Mouse (Mus musculus) ES-E14 (cell line): ENCODE measurements around the gene Sox18.

ENCODE experiments used
- CHD2 ChIP-seq: IDR thresholded peaks from 2 replicates; pipeline ENCODE4 v1.6.1; 2014; ENCODE audit warnings: mild to moderate bottlenecking, low read depth, low read length, inconsistent platforms
- HCFC1 ChIP-seq: IDR thresholded peaks from 2 replicates; pipeline ENCODE4 v1.6.1; 2012; ENCODE audit warnings: low read length, inconsistent platforms, borderline replicate concordance; ENCODE audit not compliant: insufficient read depth
- ZC3H11A ChIP-seq: IDR thresholded peaks from 2 replicates; pipeline ENCODE4 v1.6.1; 2012; ENCODE audit warnings: low read depth, mild to moderate bottlenecking, inconsistent platforms, low read length, borderline replicate concordance
- ZNF384 ChIP-seq: IDR thresholded peaks from 2 replicates; pipeline ENCODE4 v1.6.1; 2012; ENCODE audit warnings: low read depth, low read length, inconsistent platforms

DNA sequence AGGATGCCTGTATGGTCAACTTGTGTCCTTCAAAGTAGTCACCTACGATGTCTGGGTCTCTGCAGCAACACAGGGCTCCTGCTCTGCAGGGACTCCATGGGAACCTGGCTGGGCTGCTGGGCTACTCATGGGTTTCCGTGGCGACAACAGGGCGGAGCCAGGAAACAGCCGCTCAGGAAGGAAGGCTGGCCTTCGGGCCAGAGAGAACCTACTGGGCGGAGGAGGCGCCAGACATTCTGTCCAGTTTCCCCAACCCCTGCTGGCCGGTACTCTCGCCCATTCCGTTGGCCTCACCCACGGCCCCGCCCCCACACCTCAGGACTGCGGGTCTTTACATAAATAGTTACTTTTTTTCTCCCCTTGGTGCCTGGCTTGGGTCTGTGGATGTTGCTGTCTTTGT lies 4.0 kb upstream of the Sox18 start:
- no peak for TF ChIP-seq ZC3H11A
- TF ChIP-seq CHD2: no peak
- TF ChIP-seq ZNF384: no peak
- TF ChIP-seq HCFC1: no peak
